Mouse (Mus musculus) ES-E14 (cell line): ENCODE measurements around the gene Rimklb.

Experiments
- CHD2 ChIP-seq: IDR thresholded peaks from 2 replicates; pipeline ENCODE4 v1.6.1; 2014; ENCODE audit warnings: mild to moderate bottlenecking, low read depth, low read length, inconsistent platforms
- HCFC1 ChIP-seq: IDR thresholded peaks from 2 replicates; pipeline ENCODE4 v1.6.1; 2012; ENCODE audit warnings: low read length, inconsistent platforms, borderline replicate concordance; ENCODE audit not compliant: insufficient read depth
- MAFK ChIP-seq: IDR thresholded peaks from 2 replicates; pipeline ENCODE4 v1.6.1; 2014; ENCODE audit warnings: mild to moderate bottlenecking, low read depth, low read length, inconsistent platforms; ENCODE audit not compliant: insufficient read depth
- ZC3H11A ChIP-seq: IDR thresholded peaks from 2 replicates; pipeline ENCODE4 v1.6.1; 2012; ENCODE audit warnings: low read depth, mild to moderate bottlenecking, inconsistent platforms, low read length, borderline replicate concordance
- ZNF384 ChIP-seq: IDR thresholded peaks from 2 replicates; pipeline ENCODE4 v1.6.1; 2012; ENCODE audit warnings: low read depth, low read length, inconsistent platforms

GRCm38 (mm10) chr6:122512914-122513878, 14.6 kb upstream of the Rimklb start:
- no peak for TF ChIP-seq ZC3H11A
- no peak for TF ChIP-seq HCFC1
- no peak for TF ChIP-seq CHD2
- no peak for TF ChIP-seq MAFK
- no peak for TF ChIP-seq ZNF384
